Mouse (Mus musculus) thymus, postnatal 4 days (tissue): ENCODE measurements around the gene Zfp418.
A peak's percentile ranks its signal among the peaks of the same experiment; 100 is the strongest.
"Not testable (repeated sequence)": the region's sequence is repeated elsewhere in the genome, so short reads cannot be mapped to it uniquely, and the experiment has no call there.

ENCODE experiments used
- DNase-seq: peaks from one replicate; pipeline ENCODE4 v3.0.0; 2021

Zfp418 gene

DNA sequence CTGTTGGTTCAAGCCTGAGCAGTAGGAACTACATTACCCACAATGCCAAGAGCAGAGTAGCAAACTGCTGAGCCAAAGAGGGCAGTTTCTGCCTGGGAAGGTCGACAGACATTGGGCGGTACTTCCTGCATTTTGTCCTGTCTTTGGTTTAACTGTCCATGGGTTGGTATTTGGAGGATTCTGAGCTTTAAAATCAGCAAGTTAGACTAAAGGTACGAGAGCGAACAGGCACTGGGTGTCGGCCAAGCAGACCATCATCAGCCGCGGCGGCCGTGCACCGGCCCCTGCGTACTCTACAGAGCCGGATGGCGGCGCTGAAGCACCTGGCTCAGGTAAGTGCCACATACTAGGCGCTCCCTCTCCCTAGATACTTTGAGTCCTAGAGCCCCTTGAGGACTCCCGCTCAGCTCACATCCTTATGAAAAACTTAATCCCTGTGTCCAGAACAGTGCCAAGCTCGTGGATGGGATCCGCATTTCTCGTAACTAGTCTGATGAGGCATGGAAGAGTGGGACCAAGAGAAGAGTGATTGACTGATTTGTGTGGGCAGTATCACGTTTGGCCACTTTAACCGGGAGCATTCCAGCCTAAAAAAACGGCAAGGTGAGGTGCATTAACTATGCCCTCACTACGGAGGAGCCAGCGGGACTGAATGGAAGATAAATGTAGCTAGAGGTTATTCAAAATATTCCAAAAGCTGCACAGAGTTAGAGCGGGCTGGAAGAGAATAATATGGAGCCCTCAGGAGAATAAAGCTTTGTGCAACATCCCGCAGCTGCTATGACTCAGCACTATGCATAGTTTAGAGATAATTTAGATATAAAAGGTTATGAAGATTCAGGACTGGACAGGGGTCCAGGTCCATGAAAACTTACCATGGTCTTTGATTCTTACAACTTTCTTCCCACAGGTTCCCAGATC lies at the start of gene Zfp418:
Zfp418 (plus strand) TSS at position 104 of the 921 bp plus-strand sequence.
- peak; percentile 42 for DNase-seq

DNA sequence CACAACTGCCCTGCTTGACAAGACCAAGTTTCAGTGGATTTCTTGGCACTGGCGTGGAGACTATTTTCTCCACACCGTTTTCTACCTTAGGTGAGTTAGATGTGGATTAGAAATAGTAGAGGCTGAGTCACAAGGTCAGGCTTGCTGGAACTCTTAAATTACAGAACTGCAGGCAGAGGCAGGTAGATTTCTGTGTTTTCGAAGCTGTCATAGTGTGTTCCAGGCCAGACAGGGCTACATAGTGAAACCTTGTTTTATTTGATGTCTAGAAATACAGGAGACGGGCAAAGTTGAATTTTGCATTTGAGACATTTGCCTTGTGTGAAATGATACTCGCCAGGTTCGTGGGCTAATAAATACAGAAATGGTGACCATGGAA lies 49.5 kb upstream of the Zfp418 start:
- DNase-seq = no peak

DNA sequence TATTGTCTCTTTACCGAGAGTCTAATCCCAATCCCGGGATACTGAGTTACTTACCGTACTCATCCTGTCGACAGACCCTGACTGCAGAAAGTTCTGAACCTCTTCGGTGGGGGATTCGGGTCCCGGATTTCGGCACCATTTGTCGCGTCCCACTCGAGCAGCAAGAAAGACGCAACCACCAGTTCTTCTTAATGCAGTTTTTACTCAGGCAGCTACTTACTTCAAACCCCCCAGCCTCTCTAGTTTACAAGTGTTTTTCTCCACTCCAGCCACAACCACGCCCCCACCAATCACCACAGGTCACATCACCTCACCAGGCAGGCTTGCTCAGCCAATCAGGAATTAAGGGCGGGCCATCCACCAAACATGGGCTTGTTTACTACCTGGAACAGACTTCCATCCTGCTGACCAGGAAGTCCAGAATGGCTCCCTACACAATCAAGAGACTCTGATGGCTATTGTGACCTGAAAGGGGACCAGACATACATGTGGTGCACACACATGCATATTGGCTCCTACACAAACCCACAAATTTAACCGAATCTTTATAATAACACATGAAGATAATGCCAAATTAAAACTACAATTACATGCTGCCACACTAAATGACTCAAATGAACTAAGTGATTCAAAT lies 40.5 kb upstream of the Zfp418 start:
- DNase-seq = not testable (repeated sequence)

DNA sequence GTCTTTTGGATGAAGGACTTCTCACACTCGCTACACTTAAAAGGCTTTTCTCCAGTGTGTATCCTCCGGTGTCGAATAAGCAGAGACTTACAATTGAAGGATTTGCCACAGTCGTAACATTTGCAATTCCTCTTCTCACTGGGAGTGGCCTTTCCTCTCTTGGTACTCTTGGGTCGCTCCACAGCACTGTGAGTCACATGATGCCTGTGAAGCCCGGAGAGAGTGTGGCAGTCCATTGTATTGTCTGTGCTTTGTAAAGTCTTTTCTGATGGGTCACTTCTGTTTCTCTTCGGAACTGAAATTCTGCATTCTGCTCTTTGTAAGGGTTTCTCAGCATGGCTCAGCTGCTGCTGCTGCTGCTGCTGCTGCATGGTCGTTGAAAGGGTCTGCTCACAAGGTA lies 38.4 kb upstream of the Zfp418 start:
- DNase-seq = no peak

DNA sequence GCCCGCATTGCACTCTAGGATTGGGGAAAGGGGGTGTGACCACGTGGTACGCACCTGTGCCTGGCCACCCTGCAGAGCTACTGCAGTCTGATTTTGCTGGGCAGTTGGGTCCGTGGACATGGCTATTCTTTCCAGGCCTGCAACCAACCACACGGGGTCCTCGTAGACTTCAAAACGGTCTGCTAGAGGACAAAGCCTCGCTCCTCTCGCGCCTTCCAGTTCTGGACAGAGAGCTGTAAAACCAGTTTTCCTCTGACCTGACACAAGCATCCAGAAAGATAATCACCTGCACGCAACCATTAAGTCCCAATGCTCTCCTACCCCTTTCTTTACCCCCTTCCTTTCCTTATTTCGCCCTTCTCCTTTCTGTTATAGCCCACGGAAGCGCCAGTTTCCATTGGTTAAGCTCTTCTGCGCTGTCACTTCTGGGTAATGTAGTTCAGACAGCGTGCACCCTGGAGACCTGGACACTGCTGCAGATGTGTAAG lies 34.7 kb upstream of the Zfp418 start, which contains the start of gene Zfp773:
Zfp773 (minus strand) TSS at position 377 of the 488 bp plus-strand sequence.
- DNase-seq = peak; percentile 40

DNA sequence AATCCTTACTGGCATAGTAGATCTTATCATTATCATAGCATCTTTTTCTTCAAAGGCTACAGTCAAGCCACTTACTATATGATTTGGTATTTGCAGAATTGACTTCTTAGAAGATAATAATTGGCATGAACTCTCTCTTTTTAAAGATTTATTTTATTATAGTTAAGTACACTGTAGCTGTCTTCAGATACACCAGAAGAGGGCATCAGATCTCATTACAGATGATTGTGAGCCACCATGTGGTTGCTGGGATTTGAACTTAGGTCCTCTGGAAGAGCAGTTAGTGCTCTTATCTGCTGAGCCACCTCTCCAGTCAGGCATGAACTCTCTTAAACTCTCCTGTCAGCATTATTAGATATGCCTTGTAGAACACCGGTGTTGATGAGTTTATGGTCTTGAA lies 26.9 kb upstream of the Zfp418 start:
- no peak for DNase-seq

DNA sequence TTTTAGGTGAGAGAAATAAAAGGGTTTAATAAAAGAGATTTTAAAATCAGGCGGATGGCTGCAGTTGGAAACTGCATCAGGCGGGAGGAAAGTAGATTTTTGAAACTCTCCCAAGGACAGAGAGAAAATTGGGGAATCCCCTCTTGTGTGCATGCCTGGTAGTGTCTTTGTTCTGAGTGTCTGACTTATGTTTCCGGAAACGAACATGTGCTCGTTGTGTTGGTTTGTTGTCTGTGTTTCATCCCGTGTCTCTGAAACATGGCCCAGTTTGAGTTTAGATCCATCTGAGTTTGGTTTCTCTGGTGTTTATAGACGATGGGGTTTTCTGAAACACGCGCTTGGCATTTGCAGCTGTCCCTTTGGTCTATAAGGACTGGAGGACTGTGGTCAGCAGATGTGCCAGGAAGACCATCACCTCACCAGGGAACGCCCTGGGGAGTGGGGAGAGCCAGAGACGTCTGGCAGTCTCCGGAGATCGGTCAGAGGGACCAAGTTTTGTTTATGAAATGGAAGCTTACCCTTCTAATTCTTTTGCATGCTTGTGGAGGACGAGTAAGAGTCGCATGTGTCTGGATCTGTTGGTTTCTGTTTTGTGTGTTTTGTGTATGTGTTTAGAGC lies 25.0 kb upstream of the Zfp418 start:
- DNase-seq = no peak

DNA sequence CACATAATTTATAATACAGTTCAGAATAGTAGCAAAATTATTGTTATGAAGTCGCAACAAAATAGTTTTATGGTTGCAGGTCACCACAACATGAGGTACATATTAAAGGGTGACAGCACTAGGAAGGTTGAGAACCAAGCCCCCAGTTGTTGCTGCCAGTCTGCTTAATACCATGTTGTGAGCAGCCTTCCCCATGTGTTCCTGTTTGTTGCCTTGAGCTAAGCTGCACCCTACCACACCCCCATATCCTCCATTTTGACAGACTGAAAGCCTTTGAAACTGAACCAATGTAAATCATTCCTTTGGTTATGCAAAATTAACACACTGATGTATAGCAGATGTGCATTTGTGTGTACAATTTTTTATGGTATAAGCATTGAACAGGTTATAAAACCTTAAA lies 14.8 kb downstream of the Zfp418 start:
- no peak for DNase-seq

DNA sequence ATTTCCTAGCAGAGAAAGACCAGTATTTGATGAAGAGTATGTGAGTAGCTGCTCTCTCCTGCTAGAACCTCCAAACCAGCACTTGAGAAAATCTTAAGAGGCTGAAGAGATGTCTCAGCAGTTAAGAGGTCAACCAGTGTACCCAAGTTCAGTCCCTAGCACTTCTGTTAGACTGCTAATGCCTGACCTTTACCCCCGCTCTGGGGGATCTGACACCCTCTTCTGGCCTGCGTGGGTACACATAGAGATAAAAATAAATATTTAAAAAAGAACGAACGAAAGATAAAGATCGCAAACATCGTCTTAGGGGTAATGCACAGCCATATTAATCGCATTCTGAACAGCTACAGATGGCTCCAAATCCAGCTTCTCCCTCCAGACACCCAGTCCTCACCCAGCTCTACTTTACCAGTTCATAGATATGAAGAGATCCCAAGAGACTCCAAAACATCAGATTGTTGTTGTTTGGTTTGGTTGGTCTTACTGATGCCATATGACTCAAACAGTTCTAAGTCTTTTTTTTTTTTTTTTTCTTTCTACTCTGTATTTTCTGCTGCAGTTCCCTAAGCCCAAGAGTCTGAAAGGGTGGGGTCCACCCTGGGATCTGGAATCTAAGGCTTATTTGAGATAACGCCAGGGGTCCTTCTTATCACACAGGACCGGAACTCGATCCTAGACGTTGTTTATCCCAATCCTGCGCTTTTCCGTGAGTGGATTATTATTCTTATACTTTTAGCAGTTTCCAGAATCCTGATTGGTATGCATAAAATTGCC lies 16.5 kb downstream of the Zfp418 start:
- no peak for DNase-seq

DNA sequence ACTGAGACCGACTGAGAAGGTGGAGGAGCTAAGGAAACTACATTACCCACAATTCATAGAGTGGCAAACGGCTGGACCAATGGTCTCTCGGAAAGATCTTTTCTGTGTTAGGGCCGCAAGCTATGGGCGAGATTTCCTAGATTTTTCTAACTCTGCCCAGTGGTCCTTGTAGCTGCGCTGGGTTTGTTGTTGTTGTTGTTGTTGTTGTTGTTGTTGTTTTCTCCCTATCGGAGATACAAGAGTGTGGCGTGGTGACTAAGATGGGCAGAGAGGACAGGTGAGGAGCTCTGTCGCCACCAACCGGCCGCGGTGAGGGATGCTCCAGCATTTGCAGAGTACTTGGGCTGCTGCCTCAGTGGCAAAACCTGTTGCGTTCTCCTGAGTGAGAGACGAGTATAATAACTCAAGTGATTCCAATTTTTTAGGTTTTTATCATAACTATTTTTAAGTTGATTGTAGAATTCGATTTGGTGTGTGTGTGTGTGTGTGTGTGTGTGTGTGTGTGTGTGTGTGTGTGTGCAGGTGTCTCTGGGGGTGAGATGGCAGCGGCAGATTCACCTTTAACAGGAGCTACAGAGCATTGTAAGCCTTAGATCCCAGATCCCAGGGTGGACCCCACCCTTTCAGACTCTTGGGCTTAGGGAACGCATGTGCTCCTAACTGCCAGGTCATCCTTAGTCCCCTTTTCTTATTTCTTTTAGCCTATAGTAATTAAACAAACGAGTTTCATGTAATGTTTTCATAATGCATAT lies 17.2 kb downstream of the Zfp418 start:
- DNase-seq = peak; percentile 86

DNA sequence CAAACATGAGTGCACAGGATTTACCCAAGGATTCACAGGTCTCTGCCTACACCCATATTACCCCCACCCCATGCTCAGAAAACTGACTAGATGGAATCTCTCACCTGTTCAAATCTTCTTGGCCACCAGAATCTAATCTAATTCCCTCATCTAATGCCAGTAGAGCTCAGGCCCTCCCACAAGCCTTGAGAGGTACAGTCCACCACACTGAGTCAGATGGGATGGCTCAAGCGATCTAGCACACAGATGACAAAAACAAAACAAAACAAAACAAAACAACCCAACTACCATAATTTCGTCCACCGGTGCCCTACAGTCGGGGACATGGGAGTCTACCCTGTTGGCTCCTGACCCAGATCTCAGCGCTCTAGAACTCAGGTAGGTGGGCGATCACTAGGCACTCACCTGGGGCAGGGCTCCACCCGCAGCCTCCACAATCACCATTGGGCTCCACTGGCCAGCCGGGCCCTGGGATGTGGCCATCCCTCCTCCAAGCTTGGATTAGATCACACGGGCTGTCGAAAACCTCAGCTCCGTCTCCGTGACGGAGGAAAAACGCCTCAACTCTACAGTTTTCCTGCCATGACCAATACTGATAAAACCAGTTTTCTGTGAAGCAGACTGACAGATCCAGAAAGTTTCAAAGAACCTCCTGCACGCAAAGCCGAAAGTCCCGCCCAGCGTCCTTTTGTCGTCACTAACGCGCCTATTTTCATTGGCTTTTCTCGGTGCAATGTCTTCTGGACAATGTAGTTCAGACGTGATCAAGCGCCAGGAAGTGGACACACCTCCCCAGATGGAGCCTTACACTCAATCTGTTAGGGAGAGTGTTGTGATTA lies 38.4 kb downstream of the Zfp418 start, which contains the start of gene Zfp772:
Zfp772 (minus strand) TSS at position 686 of the 839 bp plus-strand sequence.
- peak; percentile 46 for DNase-seq
